Mouse (Mus musculus) cerebellum, adult 8-10 months (tissue): ENCODE measurements around the gene Gm20662.

ENCODE experiments used
- DNase-seq: peaks from one replicate; pipeline ENCODE4 v3.0.0; 2022

Gene Gm20662

DNA sequence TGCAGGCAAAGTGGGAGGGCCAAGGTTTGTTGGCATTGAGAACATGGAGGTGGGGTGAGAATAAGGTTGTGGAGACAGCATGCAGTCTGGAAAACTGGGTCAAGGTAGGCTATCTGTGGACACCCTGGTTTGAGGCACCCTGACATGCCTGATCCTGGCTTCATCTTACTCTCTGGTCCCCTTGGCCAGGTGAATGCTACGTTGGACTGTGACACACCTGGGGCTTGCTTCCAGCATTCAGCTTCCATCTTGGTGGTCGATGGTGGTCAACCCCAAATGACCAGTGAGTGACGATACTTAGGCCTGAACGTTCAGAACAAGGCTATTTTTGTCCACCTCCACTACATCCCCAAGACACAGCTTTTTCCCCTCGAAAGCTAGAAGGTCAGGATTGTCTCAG is at the start of gene Gm20662:
Gm20662 (plus strand) TSS at position 301 of the 400 bp plus-strand sequence.
- no peak for DNase-seq

DNA sequence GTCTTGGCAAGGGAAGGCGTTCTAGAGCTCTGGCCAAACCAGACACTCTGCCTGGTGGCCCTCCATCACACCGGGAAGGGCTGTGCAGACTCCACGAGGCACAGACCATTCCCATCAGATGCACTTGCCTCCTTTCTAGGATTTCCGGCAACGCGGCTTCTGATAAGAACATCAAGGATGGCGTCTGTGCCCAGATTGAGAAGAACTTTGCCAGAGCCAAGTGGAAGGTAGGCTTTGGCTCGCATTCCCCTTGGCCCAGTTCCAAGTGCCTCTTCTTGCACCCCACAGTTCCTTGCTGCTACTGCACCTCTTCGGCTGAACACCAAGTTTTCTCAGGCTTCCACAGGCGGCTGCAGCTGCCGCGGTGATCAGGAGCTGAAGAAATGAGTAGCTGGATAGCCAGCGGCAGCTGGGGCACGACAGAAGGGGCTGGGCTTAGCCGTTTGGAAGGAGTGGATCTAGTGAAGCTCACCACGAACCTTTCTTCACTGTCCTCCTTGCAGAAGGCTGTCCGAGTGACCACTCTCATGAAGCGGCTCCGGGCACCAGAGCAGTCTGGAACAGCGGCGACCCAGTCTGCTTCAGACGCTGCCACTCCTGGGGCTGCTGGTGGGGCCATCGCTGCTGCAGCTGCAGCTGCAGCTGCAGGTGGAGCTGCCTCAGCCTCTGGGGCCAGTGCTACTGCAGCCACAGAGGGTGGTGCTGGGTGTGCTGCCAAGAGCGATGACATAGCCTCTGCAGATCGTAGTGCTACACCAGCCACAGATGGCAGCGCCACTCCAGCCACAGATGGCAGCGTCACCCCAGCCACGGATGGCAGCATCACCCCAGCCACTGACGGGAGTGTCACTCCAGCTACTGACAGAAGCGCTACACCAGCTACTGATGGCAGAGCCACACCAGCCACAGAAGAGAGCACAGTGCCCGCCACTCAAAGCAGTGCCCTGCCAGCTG is 48.6 kb upstream of the Gm20662 start:
- peak; percentile 41 for DNase-seq

DNA sequence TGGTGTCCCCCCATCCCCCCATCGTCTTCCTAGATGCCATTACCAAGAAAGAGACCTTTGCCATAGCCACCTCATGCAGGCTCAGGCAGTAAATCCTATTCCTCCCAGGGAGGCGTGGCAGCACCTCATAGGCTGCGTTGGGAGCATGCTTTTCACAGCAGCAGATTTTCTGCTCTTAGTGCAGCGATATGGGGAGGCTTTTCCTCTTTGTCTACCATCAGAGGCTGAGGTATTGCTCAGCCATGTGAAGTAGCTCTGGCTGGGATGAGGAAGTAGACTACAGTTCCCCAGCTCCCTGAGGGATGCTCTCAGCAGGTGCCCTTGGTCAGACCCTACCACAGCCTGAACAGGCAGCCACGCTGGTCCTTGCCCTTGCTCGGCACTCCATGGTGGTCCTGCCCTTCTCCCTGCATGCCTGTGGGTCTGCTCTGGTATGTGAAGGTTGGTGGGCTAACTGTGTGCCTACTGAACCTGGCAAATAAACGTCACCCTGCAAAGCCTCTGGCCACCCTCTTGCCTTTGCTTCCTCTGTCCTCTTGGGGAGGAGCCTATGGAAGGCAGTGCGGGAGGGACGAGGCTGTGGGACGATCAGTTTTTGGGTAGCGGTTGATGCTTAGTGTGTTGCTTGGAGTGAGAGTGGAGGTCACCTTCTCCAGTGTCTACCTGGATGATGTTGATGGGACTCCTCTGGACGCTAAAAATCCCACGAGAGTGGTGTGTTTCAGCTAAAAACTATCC is 46.8 kb upstream of the Gm20662 start:
- no peak for DNase-seq

DNA sequence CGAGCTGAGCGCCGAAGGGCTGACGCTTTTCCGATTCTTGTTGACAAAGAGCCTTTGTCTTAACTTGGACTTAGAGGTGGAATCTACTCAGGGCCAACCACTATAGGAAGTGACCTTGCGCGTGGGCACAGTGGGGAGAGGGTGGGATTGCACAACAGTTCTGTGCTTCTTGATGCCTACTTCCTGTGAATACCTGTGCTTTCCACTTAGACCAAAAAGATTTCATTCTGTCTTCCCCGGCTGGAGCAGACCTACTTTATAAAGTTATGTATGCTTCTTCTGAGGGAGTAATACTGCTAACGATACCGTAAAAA is 46.3 kb upstream of the Gm20662 start, which contains the start of gene Traip:
Traip (plus strand) TSS at position 215 of the 314 bp plus-strand sequence.
- no peak for DNase-seq

DNA sequence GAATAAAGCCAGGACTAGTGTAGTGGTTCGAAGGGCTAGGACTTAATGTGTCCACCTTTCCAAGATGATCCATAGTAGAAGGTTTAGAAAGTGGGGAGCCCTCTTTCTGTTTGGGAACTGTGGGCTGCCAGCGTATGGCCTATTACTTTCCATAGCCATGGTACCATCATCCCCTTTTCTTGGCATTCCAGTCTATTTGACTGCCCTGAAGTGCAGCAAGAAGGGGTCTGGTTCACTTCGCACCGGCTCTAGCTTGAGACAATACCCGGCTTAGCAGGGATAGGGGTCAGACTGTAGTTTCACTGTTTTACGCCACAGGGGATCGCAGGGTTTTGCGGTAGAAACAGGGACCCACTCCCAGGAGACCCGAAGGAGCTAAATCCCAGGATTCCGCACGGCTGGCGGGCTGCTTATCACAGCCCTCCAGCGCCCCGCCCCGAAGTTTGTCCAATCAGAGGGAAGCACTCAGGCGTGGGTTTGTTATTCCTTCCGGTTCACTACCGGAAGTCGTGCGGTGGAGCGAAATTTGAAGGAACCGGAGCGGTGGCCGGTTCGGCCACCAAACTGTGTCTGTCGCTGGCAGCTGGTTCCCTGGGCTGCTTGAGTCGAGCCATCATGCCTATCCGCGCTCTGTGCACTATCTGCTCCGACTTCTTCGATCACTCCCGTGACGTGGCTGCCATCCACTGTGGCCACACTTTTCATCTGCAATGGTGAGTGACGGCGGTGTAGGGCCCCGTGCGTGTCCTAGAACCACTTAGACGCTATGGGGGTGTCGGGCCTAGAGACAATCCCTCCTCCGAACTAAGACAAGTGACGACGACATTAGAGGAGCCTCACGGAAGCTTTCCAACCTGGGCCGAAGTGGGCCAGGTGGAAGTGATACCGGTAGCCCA is 45.4 kb upstream of the Gm20662 start:
- DNase-seq, result peak; percentile 87

DNA sequence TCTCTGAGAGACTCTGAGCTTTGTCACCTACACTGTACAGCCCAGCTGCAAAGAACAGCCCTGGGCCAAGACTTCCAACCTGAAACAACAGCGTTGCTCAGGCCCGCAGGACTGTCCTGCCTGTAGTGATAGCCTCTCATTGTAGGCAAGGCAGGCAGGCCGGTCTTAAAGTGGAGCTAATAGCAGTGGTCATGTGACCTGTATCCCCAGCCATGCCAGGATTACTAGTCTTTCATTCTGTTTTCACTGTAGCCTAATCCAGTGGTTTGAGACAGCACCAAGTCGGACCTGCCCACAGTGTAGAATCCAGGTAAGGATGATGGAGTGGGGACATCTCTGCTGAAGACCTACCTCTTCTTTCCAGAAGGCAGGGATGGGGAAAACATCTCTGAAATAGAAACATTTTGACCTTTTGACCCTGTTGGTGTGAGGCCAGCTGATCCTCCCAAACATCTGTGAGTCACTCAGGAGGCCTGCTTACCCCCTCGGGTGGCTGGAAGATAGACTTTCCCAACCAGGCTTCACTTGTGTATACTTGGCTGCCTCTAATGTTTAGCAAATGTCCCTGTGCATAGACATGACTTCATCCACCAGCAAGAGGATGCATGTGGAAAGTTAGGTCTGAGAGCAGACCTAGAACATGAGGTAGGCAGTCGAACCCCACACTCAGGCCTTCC is 40.4 kb upstream of the Gm20662 start:
- DNase-seq, result no peak

DNA sequence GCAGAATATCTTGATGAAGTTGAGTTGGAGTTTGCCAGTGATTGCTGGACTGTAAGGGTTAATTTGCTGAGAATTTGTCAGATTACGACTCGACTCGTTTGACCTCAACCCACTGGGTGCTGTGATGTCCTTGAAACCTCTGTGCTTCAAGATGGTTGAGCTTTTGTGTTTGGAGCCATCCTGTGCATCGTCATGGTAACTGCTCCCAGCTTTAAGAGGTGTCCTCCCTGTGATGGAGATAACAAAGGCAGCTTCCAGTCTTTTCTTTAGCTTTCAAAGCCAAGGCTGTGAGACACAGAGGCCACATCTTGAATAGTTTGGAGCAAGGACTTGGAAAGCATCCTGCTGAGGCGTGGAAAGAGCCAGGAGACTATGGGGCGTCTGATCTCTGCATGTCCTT is 39.0 kb upstream of the Gm20662 start:
- no peak for DNase-seq

DNA sequence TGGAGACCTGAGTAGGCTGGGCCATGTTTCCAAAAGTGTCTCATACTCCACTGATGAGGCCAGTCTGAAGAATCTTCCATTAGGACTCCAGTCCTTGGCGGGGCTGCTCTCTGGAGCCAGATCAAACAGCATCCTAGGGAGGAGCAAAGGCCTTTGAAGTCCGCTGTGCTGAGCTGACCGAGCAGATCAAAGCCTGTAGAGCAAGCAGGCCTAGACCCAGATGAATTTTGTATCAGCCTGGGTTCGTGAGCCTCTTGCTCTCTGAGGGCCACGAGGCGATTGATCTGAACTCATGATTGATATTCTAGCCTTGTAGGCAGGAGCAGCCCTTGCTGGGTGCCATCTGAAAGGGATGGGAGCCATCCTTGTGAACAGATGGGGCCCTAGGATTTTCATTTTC is 36.3 kb upstream of the Gm20662 start:
- DNase-seq, result no peak

DNA sequence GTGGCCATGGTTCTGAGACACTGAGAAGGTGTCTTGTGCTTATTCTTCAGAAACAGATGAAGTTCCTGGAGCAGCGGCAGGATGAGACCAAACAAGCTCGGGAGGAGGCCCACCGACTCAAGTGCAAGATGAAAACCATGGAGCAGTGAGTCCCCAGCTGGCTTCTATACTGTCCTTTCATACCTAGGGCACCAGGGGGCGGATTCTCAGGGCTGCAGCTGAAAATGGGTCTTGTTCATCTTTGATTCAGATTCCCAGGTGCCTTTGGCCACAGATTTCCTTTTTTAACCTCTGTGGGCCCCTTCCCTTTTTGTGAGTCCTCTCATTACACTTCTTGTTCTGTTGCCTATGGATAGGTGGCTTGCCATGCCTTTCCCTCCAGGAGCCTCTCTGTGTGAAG is 35.2 kb upstream of the Gm20662 start:
- DNase-seq, result no peak

DNA sequence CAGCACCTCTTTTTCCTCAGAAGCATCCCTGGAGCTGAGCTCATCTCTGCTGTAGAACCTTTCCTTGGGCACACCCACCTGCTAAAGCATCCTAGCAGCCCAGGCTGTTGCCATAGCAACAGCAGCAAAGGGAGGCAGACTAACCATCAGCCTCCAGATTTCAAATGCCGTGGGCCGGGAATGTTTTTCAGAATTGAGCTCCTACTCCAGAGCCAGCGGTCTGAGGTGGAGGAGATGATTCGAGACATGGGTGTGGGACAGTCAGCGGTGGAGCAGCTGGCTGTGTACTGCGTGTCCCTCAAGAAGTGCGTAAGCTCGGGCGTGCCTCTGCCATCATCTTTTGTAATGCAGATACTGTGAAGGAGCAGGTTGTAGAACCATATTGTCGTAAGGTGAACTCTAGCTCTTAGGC is 34.8 kb upstream of the Gm20662 start:
- no peak for DNase-seq

DNA sequence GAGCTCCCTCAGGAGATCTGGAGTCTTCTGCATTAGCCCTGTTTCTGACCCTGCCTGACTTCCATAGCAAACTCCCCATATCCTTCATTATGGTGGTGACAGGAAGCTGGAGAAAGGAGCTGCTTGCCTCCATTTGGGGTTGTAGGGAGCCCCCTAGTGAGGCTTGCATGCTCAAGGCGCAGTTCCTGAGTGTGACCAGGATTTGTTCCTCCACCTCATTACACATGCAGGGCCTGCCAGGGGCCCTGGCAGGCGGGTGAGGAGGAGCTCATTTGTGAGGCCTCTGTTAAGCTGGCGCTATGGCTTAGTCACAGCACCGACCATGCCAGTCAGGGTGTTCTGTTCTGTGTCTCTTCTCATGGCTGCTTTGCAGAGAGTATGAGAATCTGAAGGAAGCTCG is 34.3 kb upstream of the Gm20662 start:
- DNase-seq, result no peak

DNA sequence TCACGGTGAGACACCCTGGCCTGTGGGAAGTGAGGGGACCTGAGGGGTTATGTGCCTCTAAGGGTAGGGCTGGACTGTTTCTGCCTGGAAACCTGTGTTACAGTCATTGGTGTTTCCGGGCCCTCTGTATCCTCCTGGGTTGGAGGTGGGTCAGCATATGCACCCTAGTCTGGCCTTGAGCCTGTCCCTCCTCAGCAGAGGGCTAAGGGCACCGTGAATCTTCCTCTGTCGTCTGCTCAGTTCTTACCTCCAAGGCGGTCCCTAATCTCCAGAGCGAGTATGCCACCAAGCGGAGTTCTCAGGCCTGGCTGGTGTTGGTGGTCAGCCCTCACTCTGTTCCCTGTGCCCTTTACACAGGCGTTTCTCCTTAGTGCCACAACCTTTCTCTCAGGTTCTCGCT is 33.2 kb upstream of the Gm20662 start:
- no peak for DNase-seq

DNA sequence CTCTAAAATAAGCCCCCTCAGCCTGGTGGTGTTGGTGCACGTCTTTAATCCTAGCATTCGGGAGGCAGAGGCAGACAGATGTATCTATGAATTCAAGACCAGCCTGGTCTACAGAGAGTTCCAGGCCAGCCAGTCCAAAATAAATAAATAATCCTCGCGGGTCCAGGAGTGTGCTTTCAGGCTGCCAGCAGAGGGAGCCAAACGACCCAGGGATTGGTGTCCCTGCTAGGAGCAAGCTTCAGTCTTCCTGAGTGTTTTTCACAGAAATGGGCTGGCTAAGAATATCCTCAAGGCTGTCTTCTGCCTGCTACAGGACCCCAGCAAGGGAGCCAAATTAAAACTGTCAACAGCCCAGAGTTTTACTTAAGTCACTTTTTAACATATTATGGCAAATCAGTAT is 32.4 kb upstream of the Gm20662 start:
- DNase-seq, result peak; percentile 77

DNA sequence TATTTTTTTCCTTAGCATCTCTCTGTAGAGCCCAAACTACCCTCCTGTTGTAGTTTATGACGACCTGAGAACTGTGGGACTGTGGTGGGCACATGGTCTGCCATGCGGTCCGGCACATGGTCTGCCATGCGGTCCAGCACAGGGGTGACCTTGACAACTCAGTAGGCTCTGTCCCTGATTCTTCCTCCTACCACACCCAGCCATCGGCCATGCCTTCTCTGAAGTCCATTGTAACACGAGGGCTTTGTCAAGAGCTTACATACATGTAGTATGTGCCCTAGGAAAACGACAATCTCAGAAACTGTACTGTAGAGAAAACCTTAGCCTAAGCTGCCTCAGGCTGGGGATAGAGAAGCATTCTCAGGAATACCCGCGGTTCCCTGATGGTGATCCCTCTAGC is 31.5 kb upstream of the Gm20662 start:
- no peak for DNase-seq

DNA sequence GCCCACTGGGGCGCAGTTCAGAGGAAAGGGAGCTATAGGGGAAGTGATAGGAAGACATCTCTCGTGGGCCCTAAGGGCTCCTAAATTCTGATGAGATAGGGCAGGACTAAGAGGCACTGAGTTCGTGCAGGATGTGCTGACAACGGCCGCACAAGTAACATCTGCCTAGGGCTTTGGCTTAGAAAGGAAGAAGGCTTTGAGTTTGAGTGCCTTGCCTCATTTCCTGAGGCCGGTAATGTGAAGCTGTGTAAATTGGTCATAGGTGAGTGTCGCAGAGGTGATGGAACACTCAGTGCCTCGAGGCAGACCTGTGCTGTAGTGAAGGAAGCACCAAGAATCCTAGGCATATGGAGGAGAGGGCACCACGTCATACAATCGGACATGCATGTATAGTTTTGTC is 29.5 kb upstream of the Gm20662 start:
- no peak for DNase-seq

DNA sequence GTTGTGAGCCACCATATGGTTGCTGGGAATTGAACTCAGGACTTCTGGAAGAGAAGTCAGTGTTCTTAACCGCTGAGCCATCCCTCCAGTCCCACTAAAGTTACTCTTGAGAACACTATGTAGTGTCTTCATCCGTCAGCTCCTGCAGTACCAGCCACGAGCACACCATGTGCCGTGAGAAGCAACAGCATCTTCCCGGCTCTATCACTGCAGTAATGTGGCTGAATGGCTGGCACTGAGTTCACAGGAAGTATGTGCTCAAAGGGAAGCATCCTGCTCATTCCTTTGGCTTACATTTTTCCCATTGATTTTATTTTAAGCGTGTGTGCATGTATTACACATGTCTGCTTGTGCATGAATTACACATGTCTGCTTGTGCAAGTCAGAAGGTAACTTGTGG is 28.7 kb upstream of the Gm20662 start:
- no peak for DNase-seq

DNA sequence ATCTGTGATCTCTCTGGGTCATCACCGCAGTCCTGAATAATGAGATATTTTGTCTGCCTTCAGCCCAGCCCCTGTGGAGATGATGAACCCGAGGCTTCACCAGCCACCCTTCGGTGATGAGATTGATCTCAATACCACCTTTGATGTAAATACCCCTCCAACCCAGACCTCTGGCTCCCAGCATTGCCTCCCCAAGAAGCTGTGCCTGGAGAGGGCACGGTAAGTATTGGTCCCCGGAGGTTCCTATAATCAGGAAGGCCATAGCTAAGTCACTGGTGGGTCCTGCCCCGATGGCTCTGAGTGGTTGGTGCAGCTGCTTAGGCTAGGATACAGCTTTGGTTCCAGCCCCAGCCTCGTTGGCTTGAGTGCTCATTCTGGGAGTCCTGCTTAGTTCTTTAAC is 27.6 kb upstream of the Gm20662 start:
- no peak for DNase-seq

DNA sequence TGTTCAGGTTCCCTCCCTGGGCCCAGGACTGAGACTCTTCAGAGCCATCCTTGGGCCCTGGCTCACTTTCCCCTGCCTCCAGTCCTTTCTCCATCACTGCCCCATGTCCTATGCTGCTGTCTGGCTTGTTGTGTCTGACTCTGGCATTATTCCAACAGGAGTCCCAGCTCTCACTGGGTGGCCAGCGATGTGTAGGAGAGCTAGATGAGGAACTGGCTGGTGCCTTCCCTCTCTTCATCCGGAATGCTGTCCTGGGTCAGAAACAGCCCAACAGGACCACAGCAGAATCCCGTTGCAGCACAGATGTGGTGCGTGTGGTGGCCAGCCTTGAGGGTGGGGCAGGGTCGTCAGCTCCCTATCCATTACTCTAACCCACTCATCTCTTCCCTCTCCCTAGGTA is 25.8 kb upstream of the Gm20662 start:
- DNase-seq, result no peak

DNA sequence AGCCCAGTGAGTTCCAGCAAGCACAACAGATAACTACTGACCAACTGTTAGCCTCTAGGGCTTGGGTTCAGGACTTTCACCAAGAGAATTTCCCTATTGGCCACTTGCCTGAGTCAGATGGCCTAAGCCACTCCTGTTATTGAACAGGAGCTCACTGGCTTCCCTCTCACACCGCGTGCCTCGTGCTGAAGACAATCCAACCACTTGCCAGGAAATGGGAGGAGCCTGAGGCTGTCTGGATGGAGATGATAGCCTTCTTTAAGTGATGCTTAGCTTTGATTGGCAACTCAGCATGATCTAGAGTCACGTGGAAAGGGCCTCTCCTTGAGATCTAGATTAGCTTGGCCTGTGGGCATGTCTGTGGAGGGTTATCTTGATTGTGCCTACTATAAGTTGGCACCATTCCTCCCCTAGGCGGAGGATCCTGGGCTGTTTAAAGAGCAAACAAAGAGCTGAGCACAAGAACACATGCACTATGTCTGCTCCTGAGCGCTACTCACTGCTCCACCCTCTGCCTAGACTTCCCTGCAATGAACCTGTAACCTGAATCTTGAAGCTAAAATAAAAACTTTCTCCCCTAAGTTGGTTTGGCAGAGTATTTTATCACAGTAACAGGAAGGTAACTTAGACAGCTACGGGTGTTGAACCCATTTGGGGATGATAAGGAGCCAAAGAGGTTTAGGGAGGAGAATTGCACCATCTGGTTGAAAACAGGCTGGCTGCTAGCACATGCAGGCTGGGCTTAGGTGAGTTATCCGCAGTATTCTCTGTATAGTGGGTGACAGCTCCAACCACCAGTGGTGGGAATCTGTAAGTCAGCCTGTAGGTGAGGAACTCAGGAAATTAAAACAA is 24.2 kb upstream of the Gm20662 start:
- DNase-seq, result no peak

DNA sequence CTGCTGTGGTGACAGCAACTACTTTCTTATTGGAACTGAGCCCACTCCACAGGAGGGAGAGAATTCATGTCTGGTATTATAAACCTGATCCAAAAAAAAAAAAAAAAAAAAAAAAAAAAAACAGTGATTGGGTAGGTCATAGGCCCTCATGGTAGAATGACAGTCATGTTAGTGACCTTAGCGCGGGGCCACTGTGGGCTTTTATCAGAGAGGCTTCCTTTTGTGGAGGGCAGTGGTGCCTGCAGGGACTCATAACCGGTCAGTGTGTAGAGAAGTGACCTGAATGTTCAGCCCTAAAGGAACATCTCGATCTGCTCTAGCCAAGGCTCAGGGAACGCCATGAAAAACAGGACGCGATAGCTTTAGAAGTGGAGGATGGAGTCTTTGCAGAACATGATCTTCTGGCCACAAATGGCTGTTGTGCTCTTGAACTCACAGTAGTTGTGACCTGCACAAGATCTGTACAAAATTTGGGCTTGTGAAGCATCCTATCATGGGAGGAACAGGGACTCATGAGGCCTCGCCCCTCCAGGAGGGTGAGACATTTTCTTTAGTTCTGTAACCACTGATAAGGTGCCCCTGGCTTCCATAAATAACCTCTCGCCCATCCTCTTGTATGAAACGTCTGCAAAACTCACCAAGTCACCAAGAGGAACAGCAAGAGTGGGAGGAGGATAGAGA is 21.5 kb upstream of the Gm20662 start:
- DNase-seq, result no peak
